Mouse (Mus musculus): Measurements from ENCODE around the gene Gm43951.
"Not testable (repeated sequence)": the region's sequence is repeated elsewhere in the genome, so short reads cannot be mapped to it uniquely, and the experiment has no call there.

The Gm43951 gene

GRCm38 (mm10) chr11:72196506-72196905 lies 10.1 kb downstream of the Gm43951 start:
- DNase-seq = no peak

- DNase-seq = no peak
Measured at GRCm38 (mm10) chr11:72194259-72194658, 12.4 kb downstream of the Gm43951 start.

GRCm38 (mm10) chr11:72190857-72191256 lies 15.8 kb downstream of the Gm43951 start:
- no peak for DNase-seq

GRCm38 (mm10) chr11:72184252-72184651 lies 22.4 kb downstream of the Gm43951 start:
- peak; percentile 16 for DNase-seq

GRCm38 (mm10) chr11:72181136-72181535 lies 25.5 kb downstream of the Gm43951 start:
- no peak for DNase-seq

- no peak for DNase-seq
Measured at GRCm38 (mm10) chr11:72180556-72180955, 26.1 kb downstream of the Gm43951 start.

GRCm38 (mm10) chr11:72176553-72176952 lies 30.1 kb downstream of the Gm43951 start:
- no peak for DNase-seq

GRCm38 (mm10) chr11:72175966-72176365 lies 30.7 kb downstream of the Gm43951 start:
- no peak for DNase-seq

GRCm38 (mm10) chr11:72174721-72175120 lies 31.9 kb downstream of the Gm43951 start:
- DNase-seq = no peak

GRCm38 (mm10) chr11:72173506-72173905 lies 33.1 kb downstream of the Gm43951 start:
- no peak for DNase-seq

- DNase-seq = not testable (repeated sequence)
Measured at GRCm38 (mm10) chr11:72171906-72172305, 34.7 kb downstream of the Gm43951 start.

GRCm38 (mm10) chr11:72169871-72170270 lies 36.8 kb downstream of the Gm43951 start:
- DNase-seq = no peak

GRCm38 (mm10) chr11:72163198-72163597 lies 43.4 kb downstream of the Gm43951 start:
- DNase-seq = no peak

GRCm38 (mm10) chr11:72156624-72157023 lies 50.0 kb downstream of the Gm43951 start:
- no peak for DNase-seq

GRCm38 (mm10) chr11:72155981-72156428 lies 50.6 kb downstream of the Gm43951 start:
- DNase-seq = no peak

GRCm38 (mm10) chr11:72155186-72155980 lies 51.3 kb downstream of the Gm43951 start:
- no peak for DNase-seq
